Mouse (Mus musculus) embryonic facial prominence, embryonic 13.5 days (tissue): Measurements from ENCODE around the gene Dchs2. TPM values are rescaled to one million over a fixed set of nuclear protein-coding genes. Genes with fewer than 3 reads are reported as not detected.

Experiments used
- ATAC-seq: fragments of 200-750 bp; cut with Nextera tagmentation; 2 replicates; pipeline ENCODE4 v1.8.0; 2017; ENCODE audit warnings: low read depth; ENCODE audit not compliant: insufficient number of reproducible peaks, insufficient read depth, low FRiP score, low TSS enrichment
- H3K27ac ChIP-seq: fragments of 300-500 bp; sonication (generic); 2 replicates; pipeline ENCODE4 v1.5.1; 2015; ENCODE audit warnings: moderate library complexity, mild to moderate bottlenecking, inconsistent platforms
- H3K27me3 ChIP-seq: fragments of 300-500 bp; sonication (generic); 2 replicates; pipeline ENCODE4 v1.6.1; 2015; ENCODE audit warnings: mild to moderate bottlenecking, inconsistent platforms
- H3K36me3 ChIP-seq: fragments of 300-500 bp; sonication (generic); 2 replicates; pipeline ENCODE4 v1.6.1; 2015; ENCODE audit warnings: mild to moderate bottlenecking, inconsistent platforms
- H3K4me1 ChIP-seq: fragments of 300-500 bp; sonication (generic); 2 replicates; pipeline ENCODE4 v1.6.1; 2015; ENCODE audit warnings: inconsistent platforms
- H3K4me2 ChIP-seq: fragments of 300-500 bp; sonication (generic); 2 replicates; pipeline ENCODE4 v1.6.1; 2015; ENCODE audit warnings: moderate library complexity, mild to moderate bottlenecking, inconsistent platforms
- H3K4me3 ChIP-seq: fragments of 300-500 bp; sonication (generic); 2 replicates; pipeline ENCODE4 v1.5.1; 2015; ENCODE audit warnings: mild to moderate bottlenecking, inconsistent platforms
- H3K9ac ChIP-seq: fragments of 300-500 bp; sonication (generic); 2 replicates; pipeline ENCODE4 v1.6.1; 2015; ENCODE audit warnings: mild to moderate bottlenecking, inconsistent platforms
- H3K9me3 ChIP-seq: fragments of 300-500 bp; sonication (generic); 2 replicates; pipeline ENCODE4 v1.6.1; 2016; ENCODE audit warnings: inconsistent platforms
- WGBS: fragments of 180-500 bp; shearing (Covaris S2); methylation state at CpG from one replicate; pipeline ENCODE4 v1.1.7; 2015; ENCODE audit warnings: mixed read lengths; 5-methylcytosine and 5-hydroxymethylcytosine counted together
- polyA plus RNA-seq: library from polyadenylated mRNA; unstranded; fragments of >200 nt; fragmentation: Nextera tagmentation; extraction: Ambion mirVana; gene quantifications from 2 replicates; pipeline ENCODE4 v1.2.1, GENCODE M21; 2015

The Dchs2 gene
- polyA plus RNA-seq, 1 experiment from 2014 or later: 0.35 TPM

DNA sequence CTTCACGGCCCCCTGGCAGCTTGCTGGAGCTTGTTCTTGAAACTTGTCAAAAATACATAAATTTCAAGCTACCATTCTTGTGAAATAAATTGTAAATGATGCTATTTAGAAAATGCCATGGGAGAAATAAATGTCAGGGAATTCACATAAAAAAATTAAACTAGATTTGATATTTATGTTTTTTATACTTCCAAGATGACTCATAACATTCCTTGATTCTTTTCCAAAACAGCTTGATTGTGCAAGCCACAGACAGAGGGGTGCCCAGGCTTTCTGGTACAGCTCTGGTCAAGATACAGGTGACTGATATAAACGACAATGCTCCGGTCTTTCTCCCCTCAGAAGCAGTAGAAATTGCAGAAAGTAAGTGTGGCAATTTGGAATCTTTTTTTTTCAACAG lies 218.2 kb downstream of the Dchs2 start:
- ATAC-seq: no peak
- H3K9ac ChIP-seq: no peak overlapping the region
- no peaks in the 10 kb centered on the region for H3K36me3 ChIP-seq
- no peak overlapping the region for H3K27ac ChIP-seq
- 83% methylated on average over 3 of the region's 3 CpGs for WGBS
- H3K4me2 ChIP-seq: no peak overlapping the region
- H3K9me3 ChIP-seq: no peaks in the 10 kb centered on the region
- H3K27me3 ChIP-seq: no peaks in the 10 kb centered on the region
- no peak overlapping the region for H3K4me3 ChIP-seq
- H3K4me1 ChIP-seq: no peaks in the 10 kb centered on the region

- H3K4me1 ChIP-seq: no peaks in the 10 kb centered on the region
- H3K27me3 ChIP-seq: no peaks in the 10 kb centered on the region
- H3K9ac ChIP-seq: no peak overlapping the region
- no peak overlapping the region for H3K27ac ChIP-seq
- no peaks in the 10 kb centered on the region for H3K36me3 ChIP-seq
- no peaks in the 10 kb centered on the region for H3K9me3 ChIP-seq
- 85% methylated on average over 9 of the region's 9 CpGs for WGBS
- H3K4me3 ChIP-seq: no peak overlapping the region
- no peak overlapping the region for H3K4me2 ChIP-seq
- no peak for ATAC-seq
Observed at GRCm38 (mm10) chr3:83368500-83369068, 240.8 kb downstream of the Dchs2 start.

- Histone ChIP-seq H3K9ac (no peak overlapping the region), H3K4me1 (no peaks in the 10 kb centered on the region), H3K36me3 (no peaks in the 10 kb centered on the region), H3K27me3 (no peaks in the 10 kb centered on the region), H3K9me3 (no peaks in the 10 kb centered on the region), H3K4me2 (no peak overlapping the region), H3K4me3 (no peak overlapping the region), H3K27ac (no peak overlapping the region)
- WGBS: 89% methylated on average over 2 of the region's 2 CpGs
- no peak for ATAC-seq
Observed at GRCm38 (mm10) chr3:83369871-83370270, 242.1 kb downstream of the Dchs2 start.

DNA sequence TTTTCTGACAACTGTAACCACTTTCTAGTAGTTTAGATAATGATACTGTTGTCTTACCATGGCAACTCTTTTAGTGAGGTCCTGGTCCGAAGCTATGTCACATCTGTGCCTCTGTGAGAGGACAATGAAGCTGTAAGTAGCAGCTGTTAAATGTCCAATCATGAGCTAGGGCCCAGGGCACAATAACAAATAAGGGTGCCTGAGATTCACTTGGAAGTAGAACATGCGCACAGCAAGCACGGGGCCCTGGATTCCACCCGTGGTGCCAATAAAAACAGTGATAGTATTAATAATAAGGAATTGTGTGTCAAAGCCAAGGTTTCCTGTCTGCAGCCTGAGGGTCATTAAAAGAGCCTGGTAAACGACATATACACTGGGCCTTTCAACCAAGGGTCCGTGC lies 246.6 kb downstream of the Dchs2 start:
- no peak overlapping the region for H3K27ac ChIP-seq
- ATAC-seq: no peak
- WGBS: 82% methylated on average over 6 of the region's 6 CpGs
- H3K9me3 ChIP-seq: no peaks in the 10 kb centered on the region
- no peak overlapping the region for H3K9ac ChIP-seq
- H3K4me2 ChIP-seq: no peak overlapping the region
- H3K27me3 ChIP-seq: no peaks in the 10 kb centered on the region
- H3K4me3 ChIP-seq: no peak overlapping the region
- H3K4me1 ChIP-seq: no peaks in the 10 kb centered on the region
- no peaks in the 10 kb centered on the region for H3K36me3 ChIP-seq

DNA sequence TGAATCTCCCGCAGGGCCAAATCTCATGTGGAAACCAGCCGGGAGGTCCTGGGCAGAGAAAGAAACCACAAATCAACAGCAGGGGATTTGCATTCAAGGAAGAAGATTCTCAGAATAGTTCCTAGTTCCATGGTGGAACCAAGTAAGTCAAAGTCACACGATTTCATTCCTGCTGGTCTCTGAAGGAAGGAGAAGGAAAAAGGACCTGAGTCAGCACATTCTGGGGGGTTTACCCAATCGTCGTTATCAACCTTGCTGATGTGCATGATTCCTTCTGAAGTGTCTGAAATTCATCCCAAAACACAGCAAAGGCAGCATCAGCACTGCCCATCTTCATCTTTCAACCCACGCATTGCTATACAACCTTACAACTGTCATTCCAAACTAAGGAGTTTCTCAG lies 249.1 kb downstream of the Dchs2 start:
- no peak overlapping the region for H3K27ac ChIP-seq
- no peaks in the 10 kb centered on the region for H3K36me3 ChIP-seq
- H3K4me3 ChIP-seq: no peak overlapping the region
- H3K4me1 ChIP-seq: no peaks in the 10 kb centered on the region
- H3K27me3 ChIP-seq: no peaks in the 10 kb centered on the region
- H3K4me2 ChIP-seq: no peak overlapping the region
- no peak for ATAC-seq
- no peaks in the 10 kb centered on the region for H3K9me3 ChIP-seq
- WGBS: 84% methylated on average over 6 of the region's 6 CpGs
- H3K9ac ChIP-seq: no peak overlapping the region

Other genes starting within 250 kb of the Dchs2 start
- 0.14 TPM in 1 of 2 replicates, not detected in the other for gene Lrat, start 224.0 kb upstream of the Dchs2 start, polyA plus RNA-seq
- gene Fgg, start 120.2 kb upstream of the Dchs2 start, polyA plus RNA-seq: 16.7 TPM in 1 of 2 replicates, not detected in the other
- gene Fga, start 101.9 kb upstream of the Dchs2 start, polyA plus RNA-seq: 12.2 TPM in 1 of 2 replicates, not detected in the other
- gene Fgb, start 78.1 kb upstream of the Dchs2 start, polyA plus RNA-seq: 6.0 TPM in 1 of 2 replicates, not detected in the other
- 110 and 111 TPM in 2 replicates for gene Plrg1, start 72.4 kb upstream of the Dchs2 start, polyA plus RNA-seq